Mouse (Mus musculus) heart, adult 2 months (tissue): ENCODE measurements around the gene Ctnna2. TPM values are rescaled to one million over a fixed set of nuclear protein-coding genes. Genes with fewer than 3 reads are reported as not detected.

ENCODE experiments used
- DNase-seq, 2 experiments: peaks; one replicate each; pipeline ENCODE4 v3.0.0; 2021
- H3K27ac ChIP-seq: fragments of 200-600 bp; 2 replicates; pipeline ENCODE4 v1.8.1; 2022
- H3K27me3 ChIP-seq: fragments of 200-500 bp; 2 replicates; pipeline ENCODE4 v1.6.1; 2012; ENCODE audit warnings: mild to moderate bottlenecking, low read length, inconsistent platforms, mixed read lengths; ENCODE audit not compliant: control insufficient read depth, insufficient read depth
- H3K36me3 ChIP-seq: fragments of 200-500 bp; 2 replicates; pipeline ENCODE4 v1.6.1; 2012; ENCODE audit warnings: low read length, inconsistent platforms; ENCODE audit not compliant: control insufficient read depth, insufficient read depth
- H3K4me1 ChIP-seq: fragments of 200-500 bp; 2 replicates; pipeline ENCODE4 v1.6.1; 2011; ENCODE audit warnings: low read length; ENCODE audit not compliant: control insufficient read depth, insufficient read depth
- H3K4me3 ChIP-seq: fragments of 200-600 bp; 2 replicates; pipeline ENCODE4 v1.8.1; 2022
- H3K79me2 ChIP-seq: fragments of 200-500 bp; replicated peaks from 2 replicates; pipeline ENCODE4 v1.6.1; 2012; ENCODE audit warnings: mild to moderate bottlenecking, inconsistent platforms, low read length, moderate library complexity, mixed read lengths; ENCODE audit not compliant: control insufficient read depth, insufficient read depth
- H3K9ac ChIP-seq: fragments of 200-500 bp; 2 replicates; pipeline ENCODE4 v1.6.1; 2012; ENCODE audit warnings: low read depth, mild to moderate bottlenecking, control low read depth, inconsistent platforms, low read length, mixed read lengths
- CTCF ChIP-seq: fragments of 200-600 bp; IDR thresholded peaks from 2 replicates; pipeline ENCODE4 v1.8.1; 2022; ENCODE audit warnings: antibody characterized with exemption, mild to moderate bottlenecking, moderate library complexity
- EP300 ChIP-seq: fragments of 200-500 bp; IDR thresholded peaks from 2 replicates; pipeline ENCODE4 v1.6.1; 2011; ENCODE audit warnings: low read depth, low read length, control low read depth; ENCODE audit not compliant: insufficient read depth
- POLR2A ChIP-seq: fragments of 200-500 bp; IDR thresholded peaks from 2 replicates; pipeline ENCODE4 v1.6.1; 2011; ENCODE audit warnings: mild to moderate bottlenecking, low read depth, low read length, control low read depth; ENCODE audit not compliant: insufficient read depth
- WGBS: fragments of 180-500 bp; shearing (Covaris S2); methylation state at CpG from one replicate; pipeline ENCODE4 v1.1.7; 2018; 5-methylcytosine and 5-hydroxymethylcytosine counted together
- intact Hi-C: fragments of 180-260 bp; cut with DNase I; formaldehyde crosslinking; loops from one replicate; pipeline ENCODE4 v1.15.1; 2025
- polyA plus RNA-seq: library from polyadenylated mRNA; depleted of rRNA; stranded (reverse); fragments of >200 nt; gene quantifications from 2 replicates; pipeline ENCODE4 v1.2.3, GENCODE M21; 2012
- total RNA-seq, 2 experiments: library from RNA; stranded (reverse); gene quantifications; 2 replicates each; pipeline ENCODE4 v1.2.3; 2021

Ctnna2 gene
- total and polyA plus RNA-seq, 3 experiments, result 0.06 TPM; not detected in 2

DNA sequence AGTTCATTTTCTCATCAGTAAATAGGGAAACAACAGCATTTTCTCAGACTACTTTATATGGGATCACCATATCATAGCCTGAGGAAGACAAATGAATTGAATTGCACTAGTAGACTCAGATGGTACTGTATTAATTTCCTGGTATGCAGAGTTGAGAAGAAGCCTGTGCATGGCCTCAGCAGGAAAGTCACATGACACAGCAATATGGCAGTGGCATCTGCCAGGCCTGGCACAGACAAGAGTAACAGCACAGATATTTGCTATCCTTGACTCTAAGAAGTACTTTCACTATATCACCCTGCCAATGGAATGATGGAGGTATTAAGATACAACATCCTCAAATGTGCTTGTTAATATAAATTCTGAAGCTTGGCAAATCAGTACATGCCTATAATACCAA, 553.8 kb downstream of the Ctnna2 start:
- no peak overlapping the region for H3K4me3 ChIP-seq
- no peak for DNase-seq
- H3K27me3 ChIP-seq, result no peaks in the 10 kb centered on the region
- no peaks in the 10 kb centered on the region for H3K79me2 ChIP-seq
- TF ChIP-seq POLR2A, result no peak
- no peak for TF ChIP-seq CTCF
- H3K27ac ChIP-seq, result no peak overlapping the region
- H3K36me3 ChIP-seq, result no peaks in the 10 kb centered on the region
- H3K4me1 ChIP-seq, result no peaks in the 10 kb centered on the region
- intact Hi-C loops, result no loop called here
- H3K9ac ChIP-seq, result no peak overlapping the region

- H3K36me3 ChIP-seq, result no peaks in the 10 kb centered on the region
- WGBS, result 64% methylated on average over 4 of the region's 4 CpGs
- H3K4me1 ChIP-seq, result no peaks in the 10 kb centered on the region
- H3K27me3 ChIP-seq, result no peaks in the 10 kb centered on the region
- H3K9ac ChIP-seq, result no peak overlapping the region
- TF ChIP-seq CTCF, result no peak
- TF ChIP-seq EP300, result no peak
- no peak for TF ChIP-seq POLR2A
- H3K79me2 ChIP-seq, result no peaks in the 10 kb centered on the region
- DNase-seq, result no peak
- H3K27ac ChIP-seq, result no peak overlapping the region
- intact Hi-C loops, result no loop called here
- no peak overlapping the region for H3K4me3 ChIP-seq
Observed at GRCm38 (mm10) chr6:77424826-77425225, 554.7 kb downstream of the Ctnna2 start.

- TF ChIP-seq CTCF (no peak), EP300 (no peak), POLR2A (no peak)
- 54% methylated on average over 3 of the region's 3 CpGs for WGBS
- H3K27ac ChIP-seq, result no peak overlapping the region
Observed at GRCm38 (mm10) chr6:77421564-77422139, 557.8 kb downstream of the Ctnna2 start.

DNA sequence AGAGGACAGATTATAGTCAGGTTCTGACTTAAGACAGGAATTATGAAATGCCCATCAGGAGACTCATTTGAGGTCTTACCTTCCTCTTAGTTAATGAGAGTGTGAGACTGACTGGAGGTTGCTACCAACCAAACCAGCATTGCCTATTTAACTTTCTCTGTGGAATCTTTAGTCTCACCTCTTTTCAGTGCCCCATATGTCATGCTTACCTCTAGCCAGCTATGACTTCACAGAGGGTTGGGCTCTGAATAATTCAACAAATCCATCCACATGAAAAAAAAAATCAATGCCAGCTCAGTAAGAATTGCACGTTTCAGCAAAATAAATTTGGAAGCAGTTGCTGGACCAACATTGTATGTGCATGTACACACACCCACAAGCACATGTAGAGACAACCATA, 562.5 kb downstream of the Ctnna2 start:
- TF ChIP-seq CTCF, result no peak
- TF ChIP-seq POLR2A, result no peak
- TF ChIP-seq EP300, result no peak
- DNase-seq, result no peak

More at GRCm38 (mm10) chr6:77421564-77422139, 557.8 kb downstream of the Ctnna2 start:
- Histone ChIP-seq H3K9ac (no peak overlapping the region), H3K4me1 (no peaks in the 10 kb centered on the region), H3K27me3 (no peaks in the 10 kb centered on the region), H3K4me3 (no peak overlapping the region), H3K79me2 (no peaks in the 10 kb centered on the region), H3K36me3 (no peaks in the 10 kb centered on the region)
- intact Hi-C loops, result no loop called here
- no peak for DNase-seq

GRCm38 (mm10) chr6:77413530-77413929, 566.0 kb downstream of the Ctnna2 start:
- H3K4me3 ChIP-seq, result no peak overlapping the region
- H3K27me3 ChIP-seq, result no peaks in the 10 kb centered on the region
- WGBS, result 90% methylated on average over 1 of the region's 1 CpGs
- no peak for TF ChIP-seq POLR2A
- TF ChIP-seq CTCF, result no peak
- TF ChIP-seq EP300, result no peak
- intact Hi-C loops, result no loop called here
- H3K27ac ChIP-seq, result no peak overlapping the region
- DNase-seq, result no peak
- H3K79me2 ChIP-seq, result no peaks in the 10 kb centered on the region
- no peaks in the 10 kb centered on the region for H3K4me1 ChIP-seq
- no peak overlapping the region for H3K9ac ChIP-seq
- no peaks in the 10 kb centered on the region for H3K36me3 ChIP-seq

More for the DNA sequence above, 562.5 kb downstream of the Ctnna2 start:
- no peak overlapping the region for H3K9ac ChIP-seq
- H3K4me3 ChIP-seq, result no peak overlapping the region
- no peaks in the 10 kb centered on the region for H3K36me3 ChIP-seq
- no peaks in the 10 kb centered on the region for H3K4me1 ChIP-seq
- intact Hi-C loops, result no loop called here
- H3K27me3 ChIP-seq, result no peaks in the 10 kb centered on the region
- no peaks in the 10 kb centered on the region for H3K79me2 ChIP-seq
- H3K27ac ChIP-seq, result no peak overlapping the region
- 49% methylated on average over 1 of the region's 1 CpGs for WGBS

DNA sequence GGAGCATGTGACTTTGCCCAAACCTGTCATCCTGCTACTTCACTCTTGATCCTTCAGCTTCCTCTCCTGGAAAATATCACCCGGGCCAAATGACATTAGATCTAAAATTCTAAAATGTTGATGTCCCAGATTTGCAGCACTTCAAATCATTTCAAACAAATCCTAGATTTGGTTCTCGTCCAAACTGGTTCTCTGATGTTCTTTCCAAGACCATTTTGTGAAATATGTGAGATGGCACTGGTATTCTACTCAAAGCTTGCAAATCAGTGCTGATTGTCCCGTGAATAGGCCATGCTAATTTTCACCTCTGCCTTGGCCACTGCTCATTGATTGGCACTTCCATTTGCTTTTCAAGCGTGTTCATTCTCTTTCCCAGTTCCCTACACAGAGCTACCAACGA, 571.0 kb downstream of the Ctnna2 start:
- intact Hi-C loops, result no loop called here
- H3K27me3 ChIP-seq, result no peaks in the 10 kb centered on the region

More for the DNA sequence above, 571.0 kb downstream of the Ctnna2 start:
- DNase-seq, result no peak
- H3K9ac ChIP-seq, result no peak overlapping the region
- no peaks in the 10 kb centered on the region for H3K36me3 ChIP-seq
- TF ChIP-seq CTCF (no peak), POLR2A (no peak), EP300 (no peak)
- 56% methylated on average over 5 of the region's 5 CpGs for WGBS
- H3K4me1 ChIP-seq, result no peaks in the 10 kb centered on the region
- no peak overlapping the region for H3K27ac ChIP-seq
- no peak overlapping the region for H3K4me3 ChIP-seq
- H3K79me2 ChIP-seq, result no peaks in the 10 kb centered on the region
